ENCODE assay signal across 16 mouse cellular contexts in genomic region chr5:96622604-96623352, GRCm38 (mm10).
DNase-seq lines count a peak whose midpoint lies in the region; ATAC-seq and TF ChIP-seq lines count a peak whose summit lies in the region.
"Had no signal": no experiment of that assay in that cellular context is flagged by ENCODE, and none has a peak within 500 bp of the region (broad histone marks: within the 10 kb centered on the region; RNA-seq: fewer than 3 reads in every experiment).

No protein-coding gene starts in this region.

- H3K4me1 ChIP-seq in forebrain, embryonic 14.5 days (ENCODE audit: control insufficient read depth, insufficient read depth, low read length): no peaks in the 10 kb centered on the region
- H3K4me1 ChIP-seq in forebrain, embryonic 12.5 days: no peaks in the 10 kb centered on the region
- peaks cover 8% of the 10 kb centered on the region for H3K4me1 ChIP-seq in intestine, embryonic 14.5 days (replicated peaks; ENCODE audit: control insufficient read depth, insufficient read depth, low read length)
- no peaks in the 10 kb centered on the region for H3K4me1 ChIP-seq in intestine, postnatal 0 days (replicated peaks; ENCODE audit: control insufficient read depth, insufficient read depth, low read length)
- no peaks in the 10 kb centered on the region for H3K4me1 ChIP-seq in intestine, embryonic 16.5 days (ENCODE audit: control insufficient read depth, insufficient read depth, low read length)
- H3K4me1 ChIP-seq: limb, embryonic 10.5 days; midbrain, embryonic 10.5 days; neural tube, embryonic 15.5 days had no signal

- no peak overlapping the region for H3K4me2 ChIP-seq in forebrain, embryonic 14.5 days (ENCODE audit: low read length)
- H3K4me2 ChIP-seq in forebrain, embryonic 12.5 days: no peak overlapping the region
- H3K4me2 ChIP-seq in intestine, embryonic 14.5 days (ENCODE audit: low read length): peak overlapping the region; percentile 14; the same call in 1 of the 2 replicates
- H3K4me2 ChIP-seq in intestine, postnatal 0 days (replicated peaks; ENCODE audit: low read depth): no peak overlapping the region
- no peak overlapping the region for H3K4me2 ChIP-seq in intestine, embryonic 16.5 days (ENCODE audit: low read depth, low read length)
- H3K4me2 ChIP-seq: neural tube, embryonic 15.5 days had no signal

- no peaks in the 10 kb centered on the region for H3K27me3 ChIP-seq in forebrain, embryonic 14.5 days (replicated peaks; ENCODE audit: control insufficient read depth, insufficient read depth, low read length)
- no peaks in the 10 kb centered on the region for H3K27me3 ChIP-seq in forebrain, embryonic 12.5 days
- H3K27me3 ChIP-seq in intestine, embryonic 14.5 days (replicated peaks; ENCODE audit: control insufficient read depth, insufficient read depth, low read length): no peaks in the 10 kb centered on the region
- H3K27me3 ChIP-seq in intestine, postnatal 0 days (replicated peaks; ENCODE audit: control insufficient read depth, insufficient read depth, low read length): no peaks in the 10 kb centered on the region
- H3K27me3 ChIP-seq in intestine, embryonic 16.5 days (replicated peaks; ENCODE audit: control insufficient read depth, insufficient read depth, low read length): no peaks in the 10 kb centered on the region
- H3K27me3 ChIP-seq: neural tube, embryonic 15.5 days had no signal

- no peak overlapping the region for H3K27ac ChIP-seq in forebrain, embryonic 14.5 days (ENCODE audit: low read depth, low read length)
- H3K27ac ChIP-seq in forebrain, embryonic 12.5 days: no peak overlapping the region
- H3K27ac ChIP-seq in intestine, embryonic 14.5 days (ENCODE audit: low read depth): no peak overlapping the region
- H3K27ac ChIP-seq in intestine, postnatal 0 days (ENCODE audit: low read depth, low read length): no peak overlapping the region
- H3K27ac ChIP-seq in intestine, embryonic 16.5 days (ENCODE audit: low read length): peak overlapping the region; percentile 33; the same call in 1 of the 2 replicates
- H3K27ac ChIP-seq: limb, embryonic 10.5 days; liver, embryonic 14.5 days; midbrain, embryonic 10.5 days; neural tube, embryonic 15.5 days had no signal

- peak; percentile 28 for DNase-seq in forebrain, embryonic 14.5 days (ENCODE audit: low spot score)
- DNase-seq in intestine, embryonic 14.5 days (ENCODE audit: low spot score): no peak
- peak; percentile 35 for DNase-seq in Muller cell, postnatal 12 days (ENCODE audit: inconsistent ontology term)
- DNase-seq in retina, embryonic 14.5 days (ENCODE audit: low spot score): no peak
- DNase-seq in frontal cortex, postnatal 14 days (ENCODE audit: low spot score in 2 of 2): no peak
- DNase-seq: adrenal gland, postnatal 25 days; B cell, adult 2 months; kidney, postnatal 36 days; thymus, adult 18-20 months had no signal

- H3K9ac ChIP-seq in forebrain, embryonic 14.5 days (ENCODE audit: low read length): no peak overlapping the region
- no peak overlapping the region for H3K9ac ChIP-seq in forebrain, embryonic 12.5 days
- no peak overlapping the region for H3K9ac ChIP-seq in intestine, embryonic 14.5 days (ENCODE audit: low read length)
- H3K9ac ChIP-seq in intestine, postnatal 0 days (ENCODE audit: low read depth, low read length): no peak overlapping the region
- no peak overlapping the region for H3K9ac ChIP-seq in intestine, embryonic 16.5 days (ENCODE audit: low read depth, low read length)
- H3K9ac ChIP-seq: liver, embryonic 14.5 days; neural tube, embryonic 15.5 days had no signal

- WGBS in forebrain, embryonic 14.5 days: 77% methylated on average over 5 of the region's 5 CpGs
- WGBS in forebrain, embryonic 12.5 days: 81% methylated on average over 5 of the region's 5 CpGs
- 23% methylated on average over 5 of the region's 5 CpGs for WGBS in intestine, embryonic 14.5 days
- 46% methylated on average over 5 of the region's 5 CpGs for WGBS in intestine, postnatal 0 days
- WGBS in intestine, embryonic 16.5 days: 33% methylated on average over 5 of the region's 5 CpGs

- no peak for TF ChIP-seq CTCF in intestine, postnatal 0 days (IDR thresholded peaks at IDR 0.05; ENCODE audit: low read depth)

- no peak for ATAC-seq in forebrain, embryonic 14.5 days
- ATAC-seq in forebrain, embryonic 12.5 days (ENCODE audit: low FRiP score): no peak
- 0 out of 2 replicates have a peak, but pooled peaks have one; percentile 36 for ATAC-seq in intestine, embryonic 14.5 days (replicated peaks; ENCODE audit: low FRiP score, low TSS enrichment, low read depth)
- ATAC-seq in intestine, postnatal 0 days: no peak
- ATAC-seq in intestine, embryonic 16.5 days: peak; percentile 53; the same call in 1 of the 2 replicates

- no peak overlapping the region for H3K4me3 ChIP-seq in forebrain, embryonic 14.5 days (ENCODE audit: low read depth, low read length)
- no peak overlapping the region for H3K4me3 ChIP-seq in forebrain, embryonic 12.5 days (replicated peaks)
- no peak overlapping the region for H3K4me3 ChIP-seq in intestine, embryonic 14.5 days (ENCODE audit: low read depth, low read length)
- H3K4me3 ChIP-seq in intestine, postnatal 0 days (ENCODE audit: low read depth, low read length): no peak overlapping the region
- H3K4me3 ChIP-seq in intestine, embryonic 16.5 days (ENCODE audit: low read length): no peak overlapping the region
- H3K4me3 ChIP-seq: limb, embryonic 10.5 days; midbrain, embryonic 10.5 days; neural tube, embryonic 15.5 days had no signal

- no peaks in the 10 kb centered on the region for H3K9me3 ChIP-seq in forebrain, embryonic 14.5 days (replicated peaks; ENCODE audit: control insufficient read depth, low read length)
- H3K9me3 ChIP-seq in forebrain, embryonic 12.5 days: no peaks in the 10 kb centered on the region
- H3K9me3 ChIP-seq in intestine, embryonic 14.5 days (ENCODE audit: control insufficient read depth, low read length): no peaks in the 10 kb centered on the region
- H3K9me3 ChIP-seq in intestine, postnatal 0 days (ENCODE audit: control insufficient read depth): no peaks in the 10 kb centered on the region
- H3K9me3 ChIP-seq in intestine, embryonic 16.5 days (ENCODE audit: control insufficient read depth, low read length): no peaks in the 10 kb centered on the region
- H3K9me3 ChIP-seq: limb, embryonic 10.5 days; midbrain, embryonic 10.5 days; neural tube, embryonic 15.5 days had no signal

- no peaks in the 10 kb centered on the region for H3K36me3 ChIP-seq in forebrain, embryonic 14.5 days (ENCODE audit: control insufficient read depth, insufficient read depth, low read length)
- no peaks in the 10 kb centered on the region for H3K36me3 ChIP-seq in forebrain, embryonic 12.5 days (replicated peaks)
- H3K36me3 ChIP-seq in intestine, embryonic 14.5 days (ENCODE audit: control insufficient read depth, insufficient read depth, low read length): no peaks in the 10 kb centered on the region
- no peaks in the 10 kb centered on the region; the same call in 1 of the 2 replicates for H3K36me3 ChIP-seq in intestine, postnatal 0 days (ENCODE audit: control insufficient read depth, insufficient read depth)
- no peaks in the 10 kb centered on the region for H3K36me3 ChIP-seq in intestine, embryonic 16.5 days (ENCODE audit: control insufficient read depth, insufficient read depth, low read length)
- H3K36me3 ChIP-seq: limb, embryonic 10.5 days; midbrain, embryonic 10.5 days; neural tube, embryonic 15.5 days had no signal

Comparison
In these comparisons a context has a peak if more than half of its experiments do, and no peak if none do; other contexts are left out.
1. ATAC-seq: peak in intestine, embryonic 14.5 days (single experiment) and intestine, embryonic 16.5 days (single experiment); none in forebrain, embryonic 14.5 days (single experiment), forebrain, embryonic 12.5 days (single experiment) and intestine, postnatal 0 days (single experiment).
2. DNase-seq: peak in forebrain, embryonic 14.5 days (single experiment) and Muller cell, postnatal 12 days (single experiment); none in intestine, embryonic 14.5 days (single experiment), retina, embryonic 14.5 days (single experiment) and frontal cortex, postnatal 14 days (0 of 2).